Comparison of ENCODE assay signal across 14 mouse cellular contexts in the genomic region with DNA sequence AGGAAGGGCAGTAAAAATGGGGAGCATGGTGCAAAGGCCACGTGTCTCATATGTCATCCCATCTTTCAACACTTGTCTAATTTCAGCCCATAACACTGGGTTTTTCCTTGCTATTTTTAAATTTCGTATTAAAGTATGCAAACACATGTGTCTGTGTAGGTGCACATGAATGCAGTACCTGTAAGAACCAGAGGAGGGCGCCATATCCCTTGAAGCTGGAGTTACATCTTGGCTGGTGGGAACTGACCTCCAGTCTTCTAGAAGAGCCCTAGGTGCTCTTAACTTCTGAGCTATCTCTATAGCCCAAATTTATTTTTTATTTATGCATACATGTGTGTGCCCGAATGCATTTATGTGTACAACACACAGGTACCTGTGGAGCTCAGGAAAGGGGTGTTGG. TPM values are rescaled to one million over a fixed set of nuclear protein-coding genes. Genes with fewer than 3 reads are reported as not detected.
DNase-seq lines count a peak whose midpoint lies in the region; ATAC-seq lines count a peak whose summit lies in the region.
"Had no signal": no experiment of that assay in that cellular context is flagged by ENCODE, and none has a peak within 500 bp of the region (broad histone marks: within the 10 kb centered on the region; RNA-seq: fewer than 3 reads in every experiment).

No protein-coding gene starts in this region.

- no peak for ATAC-seq in liver, embryonic 12.5 days
- ATAC-seq in granulocyte monocyte progenitor cell, adult 5-6 weeks (replicated peaks; ENCODE audit: poor library complexity, severe bottlenecking): peak; percentile 58

- DNase-seq in liver: peak; percentile 13
- peak; percentile 15 for DNase-seq in ES-CJ7 (ENCODE audit: low read depth, low spot score)
- peak; percentile 1 for DNase-seq in thymus, postnatal 25 days
- DNase-seq in Muller cell, postnatal 12 days (ENCODE audit: inconsistent ontology term): no peak
- DNase-seq in layer of hippocampus, postnatal 36 days: no peak
- DNase-seq: cerebellum, adult 9-10 months; gastrocnemius, postnatal 25 days; kidney, postnatal 25 days had no signal

- no peak overlapping the region for H3K9ac ChIP-seq in liver, embryonic 12.5 days
- H3K9ac ChIP-seq: liver, embryonic 15.5 days had no signal

- no peaks in the 10 kb centered on the region for H3K9me3 ChIP-seq in liver, embryonic 12.5 days (replicated peaks)
- H3K9me3 ChIP-seq: embryonic facial prominence, embryonic 10.5 days; liver, embryonic 15.5 days had no signal

- WGBS in liver, embryonic 12.5 days (ENCODE audit: insufficient replicate concordance): 56% methylated on average over 4 of the region's 4 CpGs

- H3K4me2 ChIP-seq in liver, embryonic 12.5 days: no peak overlapping the region
- H3K4me2 ChIP-seq: liver, embryonic 15.5 days had no signal

- no peaks in the 10 kb centered on the region for H3K27me3 ChIP-seq in liver, embryonic 12.5 days (replicated peaks)
- H3K27me3 ChIP-seq: liver, embryonic 15.5 days had no signal

- H3K4me3 ChIP-seq in liver, embryonic 12.5 days: no peak overlapping the region
- H3K4me3 ChIP-seq: embryonic facial prominence, embryonic 10.5 days; liver, embryonic 15.5 days; myocyte had no signal

- no peak overlapping the region for H3K27ac ChIP-seq in liver, embryonic 12.5 days
- H3K27ac ChIP-seq: embryonic facial prominence, embryonic 10.5 days; liver, embryonic 15.5 days had no signal

- no peaks in the 10 kb centered on the region for H3K4me1 ChIP-seq in liver, embryonic 12.5 days
- H3K4me1 ChIP-seq: embryonic facial prominence, embryonic 10.5 days; liver, embryonic 15.5 days had no signal

- H3K36me3 ChIP-seq in liver, embryonic 12.5 days: no peaks in the 10 kb centered on the region
- H3K36me3 ChIP-seq: embryonic facial prominence, embryonic 10.5 days; liver, embryonic 15.5 days had no signal

RNA-seq across cellular contexts. Expression of a gene that starts 30.2 kb away (rescaled TPM):
- polyA plus RNA-seq in liver, embryonic 12.5 days (2016; fragmentation: Nextera tagmentation; extraction: Ambion mirVana): 1.0 TPM in 1 of 2 replicates, not detected in the other
- 1.9 TPM in 1 of 2 replicates, not detected in the other for total RNA-seq in granulocyte monocyte progenitor cell, adult 5-6 weeks (2014; fragmentation: Nextera tagmentation)
- 30.0 and 112 TPM in 2 replicates for total RNA-seq in granulocyte monocyte progenitor cell, adult 5-6 weeks (2017)
- total RNA-seq in layer of hippocampus, postnatal 36 days (2021): not detected
- total RNA-seq: gastrocnemius, postnatal 25 days; left cerebral cortex, adult 8-10 months had no signal

RNA-seq across cellular contexts. Expression of a gene that starts 37.1 kb away (rescaled TPM):
- polyA plus RNA-seq in liver, embryonic 12.5 days (2016; fragmentation: Nextera tagmentation; extraction: Ambion mirVana): 43.6 and 43.9 TPM in 2 replicates
- 39.9 and 96.1 TPM in 2 replicates for total RNA-seq in granulocyte monocyte progenitor cell, adult 5-6 weeks (2014; fragmentation: Nextera tagmentation)
- 48.0 and 62.4 TPM in 2 replicates for total RNA-seq in granulocyte monocyte progenitor cell, adult 5-6 weeks (2017)
- 10 to 100 TPM; 30.3 to 35.6 TPM for total RNA-seq in layer of hippocampus, postnatal 36 days (2021)

RNA-seq across cellular contexts. Expression of a gene that starts 43.2 kb away (rescaled TPM):
- 0.83 and 1.0 TPM in 2 replicates for polyA plus RNA-seq in liver, embryonic 12.5 days (2016; fragmentation: Nextera tagmentation; extraction: Ambion mirVana)
- 1.2 TPM in 2 replicates for total RNA-seq in granulocyte monocyte progenitor cell, adult 5-6 weeks (2014; fragmentation: Nextera tagmentation)
- total RNA-seq in granulocyte monocyte progenitor cell, adult 5-6 weeks (2017): 0.46 and 0.82 TPM in 2 replicates
- total RNA-seq in layer of hippocampus, postnatal 36 days (2021): 10 to 100 TPM; 17.2 to 17.9 TPM

Comparison
In these comparisons a context has a peak if more than half of its experiments do, and no peak if none do; other contexts are left out.
1. DNase-seq: peak in liver (single experiment), ES-CJ7 (single experiment) and thymus, postnatal 25 days (single experiment); none in Muller cell, postnatal 12 days (single experiment) and layer of hippocampus, postnatal 36 days (0 of 2).
2. RNA of a gene that starts 43.2 kb away (total RNA-seq): 17.2 to 17.9 TPM in layer of hippocampus, postnatal 36 days; 0.46 to 1.2 TPM in granulocyte monocyte progenitor cell, adult 5-6 weeks; every median in the first group is over 4 times any median in the second.